Mouse (Mus musculus) layer of hippocampus, postnatal 14 days (tissue): Measurements from ENCODE around the gene Pim3. TPM values are rescaled to one million over a fixed set of nuclear protein-coding genes. Genes with fewer than 3 reads are reported as not detected.

Experiments used
- DNase-seq, 2 experiments: peaks; one replicate each; pipeline ENCODE4 v3.0.0; 2021 to 2022; ENCODE audit warnings: low spot score in 2 of 2, mixed read lengths in 1 of 2
- total RNA-seq, 2 experiments: library from RNA; stranded (reverse); gene quantifications; 2 replicates each; pipeline ENCODE4 v1.2.3; 2021

The Pim3 gene
- total RNA-seq, 2 experiments from 2014 or later, result 40.8 to 48.4 TPM

DNA sequence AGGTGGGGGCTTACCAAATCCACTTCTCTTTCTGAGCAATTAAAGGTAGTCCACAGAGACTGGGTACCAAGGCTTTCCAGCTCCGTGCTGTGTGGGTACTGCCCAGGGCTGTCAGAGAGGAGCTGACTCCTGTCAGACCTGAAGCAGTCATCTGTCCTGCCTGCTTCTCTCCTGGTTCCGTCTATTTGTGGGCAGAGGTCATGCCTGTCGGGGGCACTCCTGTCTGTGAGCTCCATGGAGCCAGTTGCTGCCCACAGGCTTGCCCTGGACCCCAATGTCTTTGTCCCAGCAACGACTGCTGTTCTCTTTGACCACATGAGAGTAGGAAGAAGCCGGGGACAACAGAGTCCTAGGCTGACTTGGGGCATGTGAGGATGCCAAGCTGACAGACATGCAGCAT is 5.4 kb upstream of the Pim3 start:
- no peak for DNase-seq

DNA sequence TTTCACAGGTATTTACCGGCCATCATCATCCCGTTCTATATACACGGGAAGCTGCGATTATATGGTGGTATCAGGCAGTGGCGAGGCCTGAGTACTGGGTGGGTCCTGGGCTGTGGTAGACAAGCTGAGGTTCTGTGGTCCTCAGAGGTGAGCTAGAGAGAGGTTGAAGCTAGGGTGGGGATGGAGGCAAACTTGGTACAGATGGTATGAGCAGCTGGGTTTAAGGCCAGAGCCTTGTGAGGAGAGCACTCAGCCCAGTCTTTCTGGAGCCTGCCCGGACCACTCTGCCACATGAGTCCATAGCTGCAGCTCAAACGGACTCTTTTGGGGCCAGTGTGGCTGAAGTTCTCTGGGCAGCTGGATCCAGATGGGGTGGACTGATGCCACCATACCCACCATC is 4.6 kb upstream of the Pim3 start:
- no peak for DNase-seq

DNA sequence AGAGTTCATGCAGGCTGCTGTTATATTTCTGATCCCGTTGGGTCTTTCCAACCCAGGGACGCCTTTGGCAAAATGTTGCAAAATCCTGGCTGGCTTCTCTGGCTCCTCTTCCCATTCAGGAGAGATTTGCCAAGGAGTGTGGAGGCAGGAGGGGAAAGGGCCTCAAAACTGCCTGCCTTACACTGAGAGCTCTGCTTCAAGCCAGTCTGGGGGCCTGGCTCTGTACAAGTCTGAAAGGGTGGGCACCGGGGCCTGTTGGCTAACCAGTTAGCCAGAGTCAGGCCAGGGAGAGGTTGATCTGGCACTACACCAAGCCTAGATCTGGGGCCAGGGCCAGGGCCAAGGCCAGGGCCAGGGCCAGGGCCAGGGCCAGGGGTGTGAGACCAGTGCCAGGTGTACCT is 3.8 kb upstream of the Pim3 start:
- peak in 1 of 2 experiments; percentile 73 for DNase-seq

DNA sequence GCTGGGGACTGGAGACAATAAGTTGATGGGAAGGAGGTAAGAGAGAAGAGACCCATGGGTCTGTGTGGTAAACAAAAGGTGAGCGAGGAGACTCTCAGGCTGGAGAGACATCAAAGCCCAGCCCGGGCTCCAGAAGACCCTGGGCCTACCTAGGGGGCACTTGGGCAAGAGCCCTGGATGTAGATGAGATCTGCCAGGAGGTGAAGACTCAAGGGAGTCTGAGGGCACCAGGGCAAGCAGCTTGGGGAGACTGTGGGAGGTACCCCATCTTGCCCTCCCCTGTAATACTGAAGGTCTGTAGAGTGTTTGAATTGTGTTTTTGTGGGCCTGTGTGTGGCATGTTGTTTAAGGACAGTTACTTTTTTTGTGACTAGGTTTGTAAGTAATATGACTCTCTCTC is 3.3 kb upstream of the Pim3 start:
- DNase-seq, result no peak

DNA sequence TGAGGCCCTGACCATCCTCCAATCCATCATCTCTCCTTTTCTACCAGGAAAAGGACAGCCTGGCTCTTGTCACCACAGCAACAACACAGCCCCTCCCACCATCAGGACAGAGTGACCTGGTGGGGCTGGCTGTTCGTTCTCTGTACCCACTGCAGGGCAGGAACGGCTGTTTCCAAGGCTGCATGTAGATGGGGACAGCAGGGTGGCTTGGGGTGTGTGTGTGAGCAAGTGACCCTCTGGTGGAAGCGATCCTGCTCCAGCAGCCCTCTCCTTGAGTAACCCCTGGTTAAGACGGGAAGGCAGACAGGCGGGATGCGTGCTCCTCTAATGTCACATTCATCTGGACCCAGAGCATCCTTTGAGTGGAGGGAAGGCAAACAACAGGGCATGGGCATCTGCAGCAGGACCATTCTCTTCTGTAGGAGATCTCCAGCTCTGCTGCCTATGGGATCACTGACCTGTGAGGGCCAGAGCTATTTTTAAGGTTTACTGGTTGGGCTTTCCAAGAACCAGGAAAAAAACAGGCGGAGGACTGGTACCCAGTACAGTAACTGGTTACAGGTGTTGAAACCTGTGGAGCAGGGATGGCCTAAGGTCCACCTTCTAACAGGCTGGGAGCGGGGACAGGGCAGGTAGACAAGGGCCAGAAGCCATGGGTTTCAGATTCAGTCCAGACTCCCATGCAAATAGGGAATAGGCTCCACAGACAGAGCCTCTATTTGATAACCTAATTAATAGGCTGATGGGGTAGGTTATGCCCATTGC is 2.6 kb upstream of the Pim3 start:
- DNase-seq, result no peak

DNA sequence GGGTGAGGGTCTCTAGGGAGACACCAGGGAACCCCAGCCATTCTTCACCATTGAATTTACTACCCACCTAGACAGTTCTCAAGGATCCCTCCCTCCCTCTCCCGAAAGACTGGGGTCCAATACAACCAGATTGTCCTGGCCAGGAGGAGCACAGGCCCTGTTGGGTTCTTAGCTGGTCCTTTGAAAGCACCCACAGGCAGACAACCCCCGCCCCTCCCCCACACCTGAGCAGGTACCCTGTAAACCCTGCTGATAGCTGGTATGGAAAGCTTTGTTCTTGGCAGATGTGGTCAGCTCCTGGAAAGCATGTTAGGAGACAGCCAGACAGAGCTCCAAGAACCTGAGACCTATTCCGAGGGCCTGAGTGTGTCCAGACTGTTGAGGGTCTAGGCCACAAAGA is 1.2 kb upstream of the Pim3 start:
- no peak for DNase-seq

DNA sequence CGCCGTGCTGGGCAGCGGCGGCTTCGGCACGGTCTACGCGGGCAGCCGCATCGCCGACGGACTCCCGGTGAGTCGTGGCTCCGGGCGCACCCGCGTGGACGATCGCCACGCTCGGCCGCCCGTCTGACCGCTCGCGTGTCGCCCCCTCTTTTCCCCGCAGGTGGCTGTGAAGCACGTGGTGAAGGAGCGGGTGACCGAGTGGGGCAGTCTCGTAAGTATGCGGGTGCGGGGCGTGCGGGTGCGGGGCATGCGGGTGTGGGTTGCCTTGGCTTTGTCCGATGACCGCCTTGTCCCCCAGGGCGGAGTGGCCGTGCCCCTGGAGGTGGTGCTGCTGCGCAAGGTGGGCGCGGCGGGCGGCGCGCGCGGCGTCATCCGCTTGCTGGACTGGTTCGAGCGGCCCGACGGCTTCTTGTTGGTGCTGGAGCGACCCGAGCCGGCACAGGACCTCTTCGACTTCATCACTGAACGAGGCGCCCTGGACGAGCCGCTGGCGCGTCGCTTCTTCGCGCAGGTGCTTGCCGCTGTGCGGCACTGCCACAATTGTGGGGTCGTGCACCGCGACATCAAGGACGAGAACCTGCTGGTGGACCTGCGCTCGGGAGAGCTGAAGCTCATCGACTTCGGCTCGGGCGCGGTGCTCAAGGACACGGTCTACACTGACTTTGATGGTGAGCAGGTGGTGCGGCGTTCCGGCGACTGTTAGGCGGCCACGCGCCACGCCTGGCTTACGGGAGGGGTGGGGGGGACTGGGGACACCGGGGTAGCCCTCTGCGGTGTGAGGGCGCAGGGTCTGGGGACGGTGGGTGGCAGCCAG is 1.1 kb downstream of the Pim3 start:
- DNase-seq, result peak; percentile 49 to 77

DNA sequence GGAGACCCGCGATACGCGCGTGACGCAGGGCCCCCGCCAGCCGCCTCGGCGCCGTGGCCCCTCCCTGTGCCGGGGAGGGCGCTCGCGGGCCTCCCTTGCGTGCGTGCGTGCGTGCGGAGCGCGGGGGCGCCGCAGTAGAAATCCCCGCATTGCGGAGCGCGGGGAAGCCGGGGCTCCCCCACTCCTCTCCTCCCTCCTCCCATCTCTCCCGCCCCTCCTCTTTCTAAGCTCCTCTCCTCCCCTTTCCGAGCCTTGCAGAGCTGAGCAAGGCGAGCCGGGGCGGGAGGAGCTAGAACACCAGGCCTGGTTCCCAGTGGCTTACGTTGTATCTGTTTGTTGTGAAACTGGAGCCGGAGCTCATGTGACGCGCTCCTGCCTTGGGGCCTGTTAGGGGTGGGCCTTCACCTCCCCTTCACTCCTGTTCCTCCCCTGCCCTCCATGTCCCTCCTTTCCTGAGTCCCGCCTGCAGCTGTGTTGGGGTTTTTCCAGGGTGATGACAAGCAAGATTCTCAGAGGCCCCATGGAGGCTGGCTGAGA is 1.8 kb downstream of the Pim3 start:
- peak; percentile 81 to 90 for DNase-seq

DNA sequence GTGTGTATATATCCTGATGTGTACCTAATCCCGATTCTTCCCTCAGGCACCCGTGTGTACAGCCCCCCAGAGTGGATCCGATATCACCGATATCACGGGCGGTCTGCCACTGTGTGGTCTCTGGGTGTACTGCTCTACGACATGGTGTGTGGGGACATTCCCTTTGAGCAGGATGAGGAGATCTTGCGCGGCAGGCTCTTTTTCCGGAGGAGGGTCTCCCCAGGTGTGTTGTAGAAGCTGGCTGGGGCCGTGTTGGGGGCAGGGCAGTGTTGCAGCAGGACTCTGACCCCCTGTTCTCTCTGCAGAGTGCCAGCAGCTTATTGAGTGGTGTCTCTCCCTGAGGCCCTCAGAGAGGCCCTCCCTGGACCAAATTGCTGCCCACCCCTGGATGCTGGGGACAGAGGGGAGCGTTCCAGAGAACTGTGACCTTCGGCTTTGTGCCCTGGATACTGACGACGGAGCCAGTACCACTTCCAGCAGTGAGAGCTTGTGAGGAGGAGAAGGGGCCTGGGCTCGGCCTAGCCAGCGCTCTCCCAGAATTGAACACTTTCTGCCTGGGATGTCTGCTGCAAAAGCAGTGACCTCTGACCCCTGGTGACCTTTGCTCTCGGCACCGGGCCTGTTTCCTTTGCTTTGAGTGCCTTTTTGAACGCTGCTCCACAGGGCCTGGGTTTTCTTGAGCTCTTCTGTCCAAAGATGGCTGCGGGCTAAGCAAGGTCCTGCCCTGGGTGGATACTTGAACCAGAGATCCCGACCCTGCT is 2.5 kb downstream of the Pim3 start:
- no peak for DNase-seq

DNA sequence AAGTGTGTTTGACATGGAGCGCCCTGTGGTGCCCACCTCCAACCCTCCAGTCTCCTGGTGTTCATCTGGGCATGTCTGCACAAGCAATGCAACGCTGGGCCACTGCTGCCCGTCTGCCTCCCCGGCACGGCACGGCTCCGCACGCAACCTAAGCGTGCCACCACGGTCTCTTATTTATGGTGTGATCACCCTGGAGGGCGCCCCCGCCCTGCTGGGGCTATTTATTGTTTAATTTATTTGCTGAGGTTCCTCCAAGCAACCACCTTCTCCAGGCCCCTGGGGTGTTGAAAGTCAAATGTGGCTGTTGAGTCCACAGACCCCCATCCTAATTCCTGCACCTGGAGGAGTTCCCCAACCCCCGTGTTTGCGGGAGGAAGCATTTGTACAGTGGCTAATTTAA is 3.1 kb downstream of the Pim3 start:
- no peak for DNase-seq

DNA sequence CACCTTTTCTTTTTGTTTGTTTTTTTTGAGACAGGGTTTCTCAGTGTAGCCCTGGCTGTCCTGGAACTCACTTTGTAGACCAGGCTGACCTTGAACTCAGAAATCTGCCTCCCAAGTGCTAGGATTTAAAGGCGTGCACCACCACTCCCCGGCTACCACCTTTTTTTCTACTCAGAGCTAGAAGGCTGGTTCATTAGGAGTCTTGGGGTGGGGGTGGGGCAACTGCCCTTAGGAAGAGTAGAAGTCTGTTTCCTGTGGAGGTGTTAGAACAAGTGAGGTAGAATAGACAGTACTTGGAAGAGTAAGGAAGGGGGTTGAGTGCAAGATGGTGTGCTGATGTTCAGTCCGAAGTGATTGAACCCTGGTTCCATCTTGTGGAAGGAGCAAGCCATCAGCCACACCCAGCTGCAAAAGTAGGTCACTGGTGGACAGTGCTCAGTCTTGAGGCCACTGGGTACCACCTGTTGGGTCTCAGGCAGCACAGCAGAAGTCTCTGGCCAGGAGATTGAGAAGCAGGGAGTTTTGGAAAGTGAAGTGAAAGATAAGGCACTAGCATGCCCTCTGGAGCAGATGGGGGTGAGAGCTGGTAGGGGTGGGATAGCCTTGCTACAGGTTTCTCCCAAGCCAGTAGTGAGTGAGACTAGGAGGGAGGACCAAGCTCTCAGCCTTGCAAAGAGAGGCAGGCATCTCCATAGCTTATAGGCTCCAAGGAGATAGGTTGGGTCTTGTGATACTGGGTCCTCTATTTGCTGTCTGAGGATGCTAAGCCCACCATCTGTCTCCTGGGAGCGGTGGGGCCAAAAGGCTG is 4.1 kb downstream of the Pim3 start:
- no peak for DNase-seq

DNA sequence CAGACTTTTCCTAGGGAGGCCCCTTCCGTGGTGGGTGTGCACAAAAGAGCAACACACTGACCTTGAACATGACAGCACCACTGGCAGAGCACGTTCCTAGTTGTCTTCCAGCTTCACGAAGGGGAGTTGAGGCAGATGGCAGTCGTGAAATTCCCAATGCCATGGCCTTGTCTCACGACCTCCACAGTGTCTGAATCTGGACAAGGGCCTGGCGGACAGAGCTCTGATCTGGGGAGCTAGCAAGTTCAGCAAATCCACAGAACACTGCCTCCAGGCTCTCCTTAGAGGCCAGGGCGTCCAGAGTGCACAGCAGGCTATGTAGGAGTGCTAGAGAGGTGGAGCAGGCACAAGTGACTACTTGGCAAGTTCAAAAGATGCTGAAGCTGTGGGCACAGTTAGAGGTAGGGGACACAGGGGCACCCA is 5.0 kb downstream of the Pim3 start:
- no peak for DNase-seq

DNA sequence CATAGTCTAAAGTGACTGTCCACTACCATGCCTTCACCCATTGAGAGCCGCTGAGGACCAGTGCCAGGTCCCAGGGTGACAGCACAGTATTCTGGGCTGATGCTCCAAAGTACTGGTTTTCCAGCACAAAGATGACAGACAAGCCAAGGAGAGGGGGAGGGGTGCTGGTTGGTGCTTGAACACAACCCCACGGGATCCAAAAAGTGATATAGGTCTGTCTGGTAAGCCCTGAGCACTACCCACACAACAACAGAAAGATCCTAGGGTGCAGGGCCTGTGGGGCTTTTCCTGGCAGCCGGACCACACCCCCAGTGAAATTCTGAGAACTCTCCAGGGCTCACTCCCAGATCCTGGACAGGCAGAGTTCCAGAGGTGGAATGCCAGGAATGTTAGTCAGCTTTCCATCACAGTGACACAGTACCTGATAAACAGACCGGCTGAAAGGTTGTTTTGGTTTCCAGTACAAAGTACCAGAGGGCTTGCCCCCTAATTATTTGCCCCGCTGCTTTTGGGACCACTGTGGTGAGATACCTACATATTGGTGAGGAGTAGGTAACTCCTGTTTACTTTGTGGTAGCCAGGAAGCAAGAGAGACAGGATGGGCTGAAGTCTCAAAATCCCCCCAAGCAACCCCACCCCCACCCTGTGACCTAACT is 5.5 kb downstream of the Pim3 start:
- no peak for DNase-seq

DNA sequence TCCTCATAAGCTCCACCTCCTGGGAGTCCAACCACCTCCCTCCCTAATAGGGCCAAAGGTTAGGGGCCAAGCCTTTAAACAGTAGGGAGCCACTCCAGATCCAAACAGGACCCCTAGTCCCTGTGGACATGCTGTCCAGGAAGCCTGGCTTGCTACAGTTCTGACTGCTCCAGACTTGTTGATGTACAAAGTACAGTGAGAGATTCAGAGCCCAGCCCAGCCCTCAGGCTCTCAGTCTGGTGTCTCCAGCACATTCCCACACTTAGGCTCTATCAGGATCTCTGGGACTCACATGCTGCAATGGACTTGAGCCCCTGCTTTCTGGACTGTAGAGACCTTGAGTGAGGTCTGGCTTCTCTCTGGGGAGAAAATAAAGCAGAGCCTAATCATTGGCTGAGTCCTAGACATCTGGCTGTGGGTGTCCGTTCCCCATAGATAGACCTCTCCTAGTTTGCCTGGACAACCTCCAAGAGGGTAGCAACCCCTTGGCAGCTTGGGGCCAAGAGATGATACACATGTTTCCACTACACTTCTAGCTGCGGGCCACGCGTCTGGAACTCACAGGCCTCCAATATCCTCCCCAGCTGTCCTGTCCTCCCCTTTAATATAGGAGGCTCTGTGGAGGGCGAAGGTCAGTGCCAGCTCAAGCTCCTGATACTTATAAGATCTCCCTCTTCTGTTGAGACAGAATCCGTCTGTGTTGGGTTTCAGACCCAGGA is 6.2 kb downstream of the Pim3 start:
- DNase-seq, result no peak

DNA sequence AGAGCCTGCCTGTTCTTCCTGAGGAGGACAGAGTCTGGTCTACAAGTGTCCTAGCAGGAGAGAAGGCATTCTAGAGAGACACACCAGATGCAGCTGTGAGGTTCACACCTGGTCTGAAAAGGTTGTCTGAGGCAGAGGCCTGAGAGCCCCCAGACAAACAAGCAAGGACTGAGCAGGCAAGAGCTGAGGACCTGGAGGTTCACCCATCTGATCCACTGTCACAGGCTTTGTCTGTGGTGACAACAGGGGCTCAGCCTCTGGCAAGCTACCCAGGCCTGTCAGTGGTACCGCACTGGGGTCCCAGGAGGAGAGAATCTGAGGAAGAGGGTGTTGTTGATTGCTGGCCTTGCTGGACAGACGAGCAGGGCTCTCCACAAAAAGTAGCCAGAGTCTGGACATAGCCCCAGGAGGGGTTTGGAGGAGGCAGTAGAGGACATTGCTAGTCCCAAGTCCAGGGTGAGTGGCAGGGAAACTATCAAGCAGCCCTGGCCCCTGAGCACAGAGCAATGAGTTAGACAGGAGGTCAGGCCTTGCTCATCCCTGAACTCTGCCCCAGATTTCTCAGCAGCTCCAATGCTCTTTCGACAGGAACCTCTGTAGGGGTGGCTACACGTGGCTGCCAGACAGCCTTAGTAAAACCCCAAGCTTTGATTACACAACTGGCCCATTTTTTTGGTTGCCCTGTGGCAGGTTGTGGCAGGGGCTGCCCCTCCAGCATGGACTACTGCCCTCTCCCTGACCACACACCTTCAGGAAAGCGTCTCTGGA is 8.6 kb downstream of the Pim3 start:
- DNase-seq, result no peak

DNA sequence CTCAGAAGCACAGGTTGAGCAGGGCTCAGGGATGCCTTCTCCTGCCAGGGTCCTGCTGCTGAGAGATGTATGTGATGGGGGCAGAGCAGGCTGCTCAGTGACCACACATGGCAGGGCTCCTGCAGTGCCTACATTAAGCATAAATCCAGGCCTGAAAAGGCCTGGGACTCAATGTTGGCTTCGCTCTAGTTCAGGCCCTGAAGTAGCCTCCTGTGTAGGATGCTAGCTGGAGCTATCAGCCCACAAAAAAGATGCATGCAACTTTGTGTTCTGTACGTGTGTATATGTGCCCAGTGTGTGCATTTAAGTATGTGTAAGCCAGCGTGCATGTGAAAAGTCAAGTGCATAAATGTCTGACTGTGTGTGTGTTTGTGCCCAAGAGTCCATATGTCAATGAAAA is 12.1 kb downstream of the Pim3 start:
- no peak for DNase-seq

DNA sequence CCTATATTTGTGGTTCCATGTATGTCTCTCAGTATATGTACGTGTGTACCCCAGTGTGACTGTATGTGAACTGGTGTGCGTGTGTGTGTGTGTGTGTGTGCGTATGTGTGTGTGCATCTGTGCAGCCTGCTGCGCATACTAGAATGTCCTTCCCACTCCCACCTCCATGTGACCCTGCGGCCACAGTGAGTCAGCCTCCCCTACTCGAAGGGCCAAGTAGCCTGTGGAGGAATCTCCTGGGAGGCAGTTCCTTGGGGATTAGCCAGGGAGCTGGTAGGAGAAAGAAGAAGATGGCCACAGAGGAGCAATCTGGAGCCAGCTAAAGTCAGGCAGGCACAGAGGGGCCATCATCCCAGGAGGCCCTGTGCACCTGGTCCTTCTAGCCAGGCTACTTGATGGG is 12.5 kb downstream of the Pim3 start:
- DNase-seq, result no peak

DNA sequence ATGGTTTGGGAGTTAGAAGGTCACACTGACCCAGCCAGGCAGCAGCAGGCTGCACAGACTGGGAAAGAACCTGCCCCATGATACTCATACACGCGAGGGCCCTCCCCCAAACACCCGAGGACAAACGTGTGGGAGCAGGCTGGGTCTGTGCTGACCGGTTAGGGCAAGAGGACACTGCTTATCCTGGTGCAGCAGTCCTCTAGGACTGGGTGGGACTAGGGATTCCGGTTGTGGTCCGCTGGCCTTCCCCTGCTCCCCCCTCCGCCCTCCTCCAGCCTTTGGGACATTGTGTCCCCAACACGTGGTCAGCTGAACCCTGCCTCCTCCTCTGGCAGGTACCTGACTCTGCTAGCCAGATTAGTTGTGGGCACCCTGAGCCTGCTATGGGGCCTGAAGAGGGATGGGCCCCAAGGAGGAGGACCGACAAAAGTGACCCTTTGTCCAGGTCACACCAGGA is 13.7 kb downstream of the Pim3 start:
- no peak for DNase-seq
